Mouse (Mus musculus): ENCODE results near the gene Obp1a. TPM values are rescaled to one million over a fixed set of nuclear protein-coding genes. Genes with fewer than 3 reads are reported as not detected.

The Obp1a gene
- not detected for polyA plus RNA-seq (2012; fragmentation: generic; extraction: Trizol)

DNA sequence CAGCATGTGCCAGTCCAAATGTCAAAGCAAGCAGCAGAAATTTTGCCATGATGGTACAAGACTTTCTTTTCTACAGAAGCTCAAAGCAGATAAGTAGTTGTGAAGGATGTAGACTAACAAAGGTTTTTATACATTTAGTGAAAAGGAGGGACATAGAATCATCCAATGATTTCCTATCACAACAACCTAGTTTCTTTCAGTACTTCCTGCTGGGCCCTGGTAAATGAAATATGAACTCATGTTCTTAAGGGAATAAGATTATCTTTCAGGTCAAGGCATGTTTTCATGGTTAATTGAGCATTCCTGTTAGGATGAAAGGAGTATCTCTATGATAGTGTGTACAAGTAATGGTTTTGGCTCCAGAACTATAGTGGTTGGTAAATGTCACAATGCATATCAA lies at the start of gene Obp1a:
TSS of gene Obp1a (minus strand) at position 101 of the 400 bp plus-strand sequence.
- H3K4me2 ChIP-seq (ENCODE audit: low read depth) = no peak within 1 kb of the TSS
- H3K79me2 ChIP-seq (ENCODE audit: control insufficient read depth, insufficient read depth) = no peaks in the 10 kb centered on the region
- no peaks in the 10 kb centered on the region for H3K36me3 ChIP-seq (ENCODE audit: control insufficient read depth, insufficient read depth)
- H3K4me3 ChIP-seq = no peak within 1 kb of the TSS
- TF ChIP-seq POLR2A (IDR thresholded peaks at IDR 0.05; ENCODE audit: insufficient read length, low read depth) (no peak), CEBPB (IDR thresholded peaks at IDR 0.05; ENCODE audit: insufficient read depth, poor library complexity, severe bottlenecking) (no peak), USF1 (IDR thresholded peaks at IDR 0.05; ENCODE audit: low read depth) (no peak), MYOD1 (IDR thresholded peaks at IDR 0.05; ENCODE audit: control insufficient read depth in 1 of 3, insufficient read length in 2 of 3, low read depth in 2 of 3) (no peak), MAX (IDR thresholded peaks at IDR 0.05; ENCODE audit: low read depth) (no peak)
- no peak within 1 kb of the TSS for H3ac ChIP-seq (ENCODE audit: control insufficient read depth, insufficient read length)
- no peaks in the 10 kb centered on the region for H3K27me3 ChIP-seq (ENCODE audit: control insufficient read depth, insufficient read depth, insufficient read length)

DNA sequence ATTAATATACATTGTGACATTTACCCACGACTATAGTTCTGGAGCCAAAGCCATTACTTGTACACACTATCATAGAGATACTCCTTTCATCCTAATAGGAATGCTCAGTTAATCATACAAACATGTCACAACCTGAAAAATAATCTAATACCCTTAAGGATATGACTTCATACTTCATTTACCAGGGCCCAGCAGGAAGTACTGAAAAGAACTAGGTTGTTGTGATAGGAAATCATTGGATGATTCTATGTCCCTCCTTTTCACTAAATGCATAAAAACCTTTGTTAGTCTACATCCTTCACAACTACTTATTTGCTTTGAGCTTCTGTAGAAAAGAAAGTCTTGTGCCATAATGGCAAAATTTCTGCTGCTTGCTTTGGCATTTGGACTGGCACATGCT lies 34.0 kb upstream of the Obp1a start, which contains the start of gene Gm5938:
TSS of gene Gm5938 (plus strand) at position 301 of the 400 bp plus-strand sequence.
- no peak within 1 kb of the TSS for H3K4me3 ChIP-seq
- TF ChIP-seq TCF3 (IDR thresholded peaks at IDR 0.05; ENCODE audit: insufficient read length, low read depth) (no peak), MYOD1 (IDR thresholded peaks at IDR 0.05; ENCODE audit: control insufficient read depth in 1 of 3, insufficient read length in 2 of 3, low read depth in 2 of 3) (no peak), TCF12 (IDR thresholded peaks at IDR 0.05; ENCODE audit: insufficient read depth, poor library complexity, severe bottlenecking) (no peak), USF1 (IDR thresholded peaks at IDR 0.05; ENCODE audit: low read depth) (no peak), POLR2AphosphoS2 (IDR thresholded peaks at IDR 0.05; ENCODE audit: insufficient read length, low read depth) (no peak), CEBPB (IDR thresholded peaks at IDR 0.05; ENCODE audit: insufficient read depth, poor library complexity, severe bottlenecking) (no peak), POLR2A (IDR thresholded peaks at IDR 0.05; ENCODE audit: insufficient read length, low read depth) (no peak), MYOG (IDR thresholded peaks at IDR 0.05; ENCODE audit: control insufficient read depth in 1 of 3, insufficient read depth in 1 of 3, insufficient read length in 2 of 3, low read depth in 2 of 3) (no peak), E2F4 (IDR thresholded peaks at IDR 0.05; ENCODE audit: insufficient read depth) (no peak), MAX (IDR thresholded peaks at IDR 0.05; ENCODE audit: low read depth) (no peak), SRF (IDR thresholded peaks at IDR 0.05; ENCODE audit: control insufficient read depth, insufficient read length, low read depth) (no peak), REST (IDR thresholded peaks at IDR 0.05; ENCODE audit: insufficient read depth, insufficient read length) (no peak)
- H3K36me3 ChIP-seq (ENCODE audit: control insufficient read depth, insufficient read depth) = no peaks in the 10 kb centered on the region
- H3K27me3 ChIP-seq (ENCODE audit: control insufficient read depth, insufficient read depth, insufficient read length) = no peaks in the 10 kb centered on the region
- no peak within 1 kb of the TSS for H3K4me2 ChIP-seq (ENCODE audit: low read depth)
- no peaks in the 10 kb centered on the region for H3K79me2 ChIP-seq (ENCODE audit: control insufficient read depth, insufficient read depth)
- H3ac ChIP-seq (ENCODE audit: control insufficient read depth, insufficient read length) = no peak within 1 kb of the TSS

Other genes with a start within 250 kb of the Obp1a start
- not detected for gene Pbsn, start 237.8 kb downstream of the Obp1a start, polyA plus RNA-seq (2012; fragmentation: generic; extraction: Trizol)
- gene Gm14744, start 226.6 kb downstream of the Obp1a start, polyA plus RNA-seq (2012; fragmentation: generic; extraction: Trizol) = not detected
- not detected for gene 5430402E10Rik, start 166.3 kb downstream of the Obp1a start, polyA plus RNA-seq (2012; fragmentation: generic; extraction: Trizol)
- gene Gm5938, start 34.1 kb upstream of the Obp1a start, polyA plus RNA-seq (2012; fragmentation: generic; extraction: Trizol) = not detected
- not detected for gene Obp1b, start 95.4 kb upstream of the Obp1a start, polyA plus RNA-seq (2012; fragmentation: generic; extraction: Trizol)
- not detected for gene Gm14743, start 154.5 kb upstream of the Obp1a start, polyA plus RNA-seq (2012; fragmentation: generic; extraction: Trizol)

Data from myocyte (in vitro differentiated cells).